11 mouse cellular contexts compared by ENCODE assay signal in genomic region chr5:18035848-18036638, GRCm38 (mm10).
DNase-seq lines count a peak whose midpoint lies in the region; ATAC-seq lines count a peak whose summit lies in the region.
"Had no signal": no experiment of that assay in that cellular context is flagged by ENCODE, and none has a peak within 500 bp of the region (broad histone marks: within the 10 kb centered on the region; RNA-seq: fewer than 3 reads in every experiment).

No protein-coding gene starts in this region.

- H3K27me3 ChIP-seq in kidney, embryonic 15.5 days: no peaks in the 10 kb centered on the region
- H3K27me3 ChIP-seq: midbrain, embryonic 12.5 days had no signal

- no peaks in the 10 kb centered on the region for H3K4me1 ChIP-seq in kidney, embryonic 15.5 days
- H3K4me1 ChIP-seq: midbrain, embryonic 12.5 days had no signal

- no peaks in the 10 kb centered on the region for H3K36me3 ChIP-seq in kidney, embryonic 15.5 days
- H3K36me3 ChIP-seq: midbrain, embryonic 12.5 days had no signal

- WGBS in kidney, embryonic 15.5 days: 73% methylated on average over 14 of the region's 14 CpGs

- no peak overlapping the region for H3K9ac ChIP-seq in kidney, embryonic 15.5 days
- H3K9ac ChIP-seq: midbrain, embryonic 12.5 days had no signal

- no peaks in the 10 kb centered on the region for H3K9me3 ChIP-seq in kidney, embryonic 15.5 days (replicated peaks)
- H3K9me3 ChIP-seq: midbrain, embryonic 12.5 days had no signal

- no peak for ATAC-seq in kidney, embryonic 15.5 days (replicated peaks; ENCODE audit: low FRiP score)
- ATAC-seq in activated CD4-positive, CD25-positive, alpha-beta regulatory T cell, adult 4 months: no peak
- ATAC-seq: Patski had no signal

- no peak for DNase-seq in kidney, adult 8-10 months
- peak; percentile 94 for DNase-seq in 416B (ENCODE audit: low read depth)
- peak; percentile 27 for DNase-seq in adrenal gland, postnatal 10 days
- DNase-seq in heart, postnatal 4 days: peak; percentile 14
- no peak for DNase-seq in thymus, postnatal 14 days
- no peak for DNase-seq in cerebellum, adult 18-20 months
- DNase-seq: kidney, adult 11 months had no signal

- H3K27ac ChIP-seq in kidney, embryonic 15.5 days: peak overlapping the region; percentile 14; the same call in 1 of the 2 replicates
- H3K27ac ChIP-seq: midbrain, embryonic 12.5 days had no signal

- no peak overlapping the region for H3K4me2 ChIP-seq in kidney, embryonic 15.5 days
- H3K4me2 ChIP-seq: midbrain, embryonic 12.5 days had no signal

- no peak overlapping the region for H3K4me3 ChIP-seq in kidney, embryonic 15.5 days (replicated peaks)
- H3K4me3 ChIP-seq: midbrain, embryonic 12.5 days had no signal

Comparison
In these comparisons a context has a peak if more than half of its experiments do, and no peak if none do; other contexts are left out.
1. DNase-seq: peak in 416B (single experiment), adrenal gland, postnatal 10 days (single experiment) and heart, postnatal 4 days (single experiment); none in kidney, adult 8-10 months (0 of 2), thymus, postnatal 14 days (single experiment) and cerebellum, adult 18-20 months (0 of 2).